Mouse (Mus musculus) intestine, embryonic 14.5 days (tissue): Measurements from ENCODE around the gene Rerg. TPM values are rescaled to one million over a fixed set of nuclear protein-coding genes. Genes with fewer than 3 reads are reported as not detected.

Source experiments
- ATAC-seq: fragments of 200-750 bp; cut with Nextera tagmentation; replicated peaks from 2 replicates; pipeline ENCODE4 v1.8.0; 2017; ENCODE audit warnings: low read depth, moderate number of reproducible peaks, moderate TSS enrichment, moderate library complexity; ENCODE audit not compliant: low FRiP score, low TSS enrichment
- DNase-seq: peaks from one replicate; pipeline ENCODE4 v3.0.0-alpha.2; 2018; ENCODE audit warnings: low spot score
- H3K27ac ChIP-seq: fragments of 300-500 bp; sonication (generic); 2 replicates; pipeline ENCODE4 v1.5.1; 2014; ENCODE audit warnings: low read depth, mild to moderate bottlenecking, control low read depth
- H3K27me3 ChIP-seq: fragments of 300-500 bp; sonication (generic); replicated peaks from 2 replicates; pipeline ENCODE4 v1.6.1; 2014; ENCODE audit warnings: low read length, control low read depth; ENCODE audit not compliant: control insufficient read depth, insufficient read depth
- H3K36me3 ChIP-seq: fragments of 300-500 bp; sonication (generic); 2 replicates; pipeline ENCODE4 v1.6.1; 2014; ENCODE audit warnings: low read length, control low read depth; ENCODE audit not compliant: control insufficient read depth, insufficient read depth
- H3K4me1 ChIP-seq: fragments of 300-500 bp; sonication (generic); replicated peaks from 2 replicates; pipeline ENCODE4 v1.6.1; 2014; ENCODE audit warnings: low read length, control low read depth, mixed read lengths; ENCODE audit not compliant: control insufficient read depth, insufficient read depth
- H3K4me2 ChIP-seq: fragments of 300-500 bp; sonication (generic); 2 replicates; pipeline ENCODE4 v1.6.1; 2014; ENCODE audit warnings: low read length
- H3K4me3 ChIP-seq: fragments of 300-500 bp; sonication (generic); 2 replicates; pipeline ENCODE4 v1.5.1; 2014; ENCODE audit warnings: low read depth, low read length, control low read depth, mixed read lengths
- H3K9ac ChIP-seq: fragments of 300-500 bp; sonication (generic); 2 replicates; pipeline ENCODE4 v1.6.1; 2014; ENCODE audit warnings: mild to moderate bottlenecking, low read length
- H3K9me3 ChIP-seq: fragments of 300-500 bp; sonication (generic); 2 replicates; pipeline ENCODE4 v1.6.1; 2016; ENCODE audit warnings: low read length, control low read depth; ENCODE audit not compliant: control insufficient read depth
- WGBS: fragments of 180-500 bp; shearing (Covaris S2); extraction: QIAGEN DNeasy Blood & Tissue Kit; methylation state at CpG from one replicate; pipeline ENCODE4 v1.1.7; 2014; 5-methylcytosine and 5-hydroxymethylcytosine counted together
- polyA plus RNA-seq: library from polyadenylated mRNA; unstranded; fragments of >200 nt; fragmentation: Nextera tagmentation; extraction: Ambion mirVana; gene quantifications from 2 replicates; pipeline ENCODE4 v1.2.1, GENCODE M21; 2014

Gene Rerg
- polyA plus RNA-seq, 1 experiment from 2014 or later: 25.3 TPM

- H3K9ac ChIP-seq: no peak overlapping the region
- H3K4me1 ChIP-seq: peaks cover 38% of the 10 kb centered on the region
- no peak overlapping the region for H3K4me3 ChIP-seq
- DNase-seq (no peak), ATAC-seq (no peak)
- no peaks in the 10 kb centered on the region for H3K36me3 ChIP-seq
- 70% methylated on average over 18 of the region's 18 CpGs for WGBS
- H3K4me2 ChIP-seq: no peak overlapping the region
- no peaks in the 10 kb centered on the region for H3K9me3 ChIP-seq
- H3K27ac ChIP-seq: no peak overlapping the region
- H3K27me3 ChIP-seq: no peaks in the 10 kb centered on the region
Observed at GRCm38 (mm10) chr6:137098232-137099191, 71.8 kb downstream of the Rerg start.

- no peak overlapping the region for H3K9ac ChIP-seq
- no peaks in the 10 kb centered on the region for H3K36me3 ChIP-seq
- peaks cover 20% of the 10 kb centered on the region for H3K4me1 ChIP-seq
- DNase-seq: no peak
- WGBS: 39% methylated on average over 2 of the region's 2 CpGs
- ATAC-seq: no peak
- peaks cover 4% of the 10 kb centered on the region; the same call in 1 of the 2 replicates for H3K9me3 ChIP-seq
- H3K4me2 ChIP-seq: no peak overlapping the region
- no peaks in the 10 kb centered on the region for H3K27me3 ChIP-seq
- peak overlapping the region; percentile 13; the same call in 1 of the 2 replicates for H3K27ac ChIP-seq
- no peak overlapping the region for H3K4me3 ChIP-seq
Observed at GRCm38 (mm10) chr6:137094475-137094874, 75.8 kb downstream of the Rerg start.

GRCm38 (mm10) chr6:137088469-137088868, 81.8 kb downstream of the Rerg start:
- no peaks in the 10 kb centered on the region for H3K27me3 ChIP-seq
- peak; percentile 27 for DNase-seq
- no peak overlapping the region for H3K4me2 ChIP-seq
- 67% methylated on average over 6 of the region's 6 CpGs for WGBS
- H3K27ac ChIP-seq: no peak overlapping the region
- ATAC-seq: no peak
- peaks cover 4% of the 10 kb centered on the region; the same call in 1 of the 2 replicates for H3K9me3 ChIP-seq
- no peak overlapping the region for H3K4me3 ChIP-seq
- no peaks in the 10 kb centered on the region for H3K4me1 ChIP-seq
- no peaks in the 10 kb centered on the region for H3K36me3 ChIP-seq
- no peak overlapping the region for H3K9ac ChIP-seq

GRCm38 (mm10) chr6:137087956-137088355, 82.3 kb downstream of the Rerg start:
- Histone ChIP-seq H3K4me3 (no peak overlapping the region), H3K4me2 (no peak overlapping the region), H3K27me3 (no peaks in the 10 kb centered on the region), H3K9ac (no peak overlapping the region), H3K9me3 (peaks cover 4% of the 10 kb centered on the region; the same call in 1 of the 2 replicates), H3K36me3 (no peaks in the 10 kb centered on the region), H3K4me1 (no peaks in the 10 kb centered on the region), H3K27ac (no peak overlapping the region)
- ATAC-seq: no peak
- WGBS: 86% methylated on average over 5 of the region's 5 CpGs
- peak; percentile 18 for DNase-seq

GRCm38 (mm10) chr6:137087470-137087869, 82.8 kb downstream of the Rerg start:
- DNase-seq: peak; percentile 9
- Histone ChIP-seq H3K9me3 (peaks cover 4% of the 10 kb centered on the region; the same call in 1 of the 2 replicates), H3K27me3 (no peaks in the 10 kb centered on the region), H3K4me1 (no peaks in the 10 kb centered on the region), H3K36me3 (no peaks in the 10 kb centered on the region), H3K27ac (no peak overlapping the region), H3K4me3 (no peak overlapping the region), H3K9ac (no peak overlapping the region), H3K4me2 (no peak overlapping the region)
- WGBS: 80% methylated on average over 3 of the region's 3 CpGs
- ATAC-seq: no peak

GRCm38 (mm10) chr6:137079701-137080100, 90.6 kb downstream of the Rerg start:
- no peak overlapping the region for H3K9ac ChIP-seq

GRCm38 (mm10) chr6:137076731-137077130, 93.6 kb downstream of the Rerg start:
- no peak overlapping the region for H3K4me3 ChIP-seq
- WGBS: 70% methylated on average over 13 of the region's 13 CpGs
- peak; percentile 49 for DNase-seq
- 0 out of 2 replicates have a peak, but pooled peaks cover 3% of the 10 kb centered on the region for H3K4me1 ChIP-seq
- H3K4me2 ChIP-seq: no peak overlapping the region
- no peaks in the 10 kb centered on the region for H3K36me3 ChIP-seq
- H3K27ac ChIP-seq: peak overlapping the region; percentile 67
- H3K9ac ChIP-seq: no peak overlapping the region
- H3K9me3 ChIP-seq: no peaks in the 10 kb centered on the region
- no peaks in the 10 kb centered on the region for H3K27me3 ChIP-seq
- ATAC-seq: no peak; the same call in 1 of the 2 replicates

More at GRCm38 (mm10) chr6:137079701-137080100, 90.6 kb downstream of the Rerg start:
- DNase-seq: no peak
- H3K27ac ChIP-seq: no peak overlapping the region
- H3K9me3 ChIP-seq: no peaks in the 10 kb centered on the region
- H3K4me2 ChIP-seq: no peak overlapping the region
- no peak overlapping the region for H3K4me3 ChIP-seq
- no peaks in the 10 kb centered on the region for H3K27me3 ChIP-seq
- H3K36me3 ChIP-seq: no peaks in the 10 kb centered on the region
- no peak for ATAC-seq
- H3K4me1 ChIP-seq: 0 out of 2 replicates have a peak, but pooled peaks cover 3% of the 10 kb centered on the region
- WGBS: 79% methylated on average over 6 of the region's 6 CpGs

- ATAC-seq (no peak), DNase-seq (no peak)
- H3K4me2 ChIP-seq: no peak overlapping the region
- H3K9ac ChIP-seq: no peak overlapping the region
- 0 out of 2 replicates have a peak, but pooled peaks cover 3% of the 10 kb centered on the region for H3K4me1 ChIP-seq
- no peak overlapping the region for H3K4me3 ChIP-seq
- no peaks in the 10 kb centered on the region for H3K27me3 ChIP-seq
- no peaks in the 10 kb centered on the region for H3K9me3 ChIP-seq
- peak overlapping the region; percentile 67 for H3K27ac ChIP-seq
- H3K36me3 ChIP-seq: no peaks in the 10 kb centered on the region
- WGBS: 59% methylated on average over 6 of the region's 6 CpGs
Observed at GRCm38 (mm10) chr6:137076225-137076624, 94.1 kb downstream of the Rerg start.
